Mouse (Mus musculus): ENCODE results near the gene Defa28. TPM values are rescaled to one million over a fixed set of nuclear protein-coding genes. Genes with fewer than 3 reads are reported as not detected.
"Not testable (repeated sequence)": the region's sequence is repeated elsewhere in the genome, so short reads cannot be mapped to it uniquely, and the experiment has no call there.

Gene Defa28
- not detected for total RNA-seq (2021)
- long read RNA-seq, experiment 1: 0 reads
- long read RNA-seq, experiment 2: 0 reads

- not testable (repeated sequence) for DNase-seq
These were observed at the start of gene Defa28 for GRCm38 (mm10) chr8:21582706-21583105. Defa28 (plus strand) TSS chr8:21583006.

GRCm38 (mm10) chr8:21565086-21565485 lies 17.7 kb upstream of the Defa28 start, which contains the start of gene Defa37:
Defa37 (plus strand) TSS chr8:21565386.
- DNase-seq: not testable (repeated sequence)

- not testable (repeated sequence) for DNase-seq
These were observed 11.6 kb downstream of the Defa28 start, which contains the start of gene Gm7861 for GRCm38 (mm10) chr8:21594408-21594807. Gm7861 (minus strand) TSS chr8:21594508.

GRCm38 (mm10) chr8:21617883-21618282 lies 35.1 kb downstream of the Defa28 start, which contains the start of gene Defa26:
Defa26 (plus strand) TSS chr8:21618183.
- not testable (repeated sequence) for DNase-seq

Other genes with a start within 250 kb of the Defa28 start
- not detected for gene Defa2, start 204.5 kb upstream of the Defa28 start, total RNA-seq (2021)
- gene Defa33, start 191.2 kb upstream of the Defa28 start, total RNA-seq (2021): not detected
- not detected for gene Defa36, start 155.6 kb upstream of the Defa28 start, total RNA-seq (2021)
- not detected for gene Gm7849, start 126.4 kb upstream of the Defa28 start, total RNA-seq (2021)
- gene Defa20, start 73.7 kb upstream of the Defa28 start, total RNA-seq (2021): not detected
- gene Defa32, start 54.0 kb upstream of the Defa28 start, total RNA-seq (2021): not detected
- not detected for gene Defa37, start 17.6 kb upstream of the Defa28 start, total RNA-seq (2021)
- gene Gm7861, start 11.5 kb downstream of the Defa28 start, total RNA-seq (2021): not detected
- not detected for gene Defa26, start 35.2 kb downstream of the Defa28 start, total RNA-seq (2021)
- not detected for gene Defa17, start 72.8 kb downstream of the Defa28 start, total RNA-seq (2021)
- not detected for gene Defa34, start 82.8 kb downstream of the Defa28 start, total RNA-seq (2021)
- not detected for gene AY761184, start 120.6 kb downstream of the Defa28 start, total RNA-seq (2021)
- not detected for gene Defa24, start 151.5 kb downstream of the Defa28 start, total RNA-seq (2021)
- gene Defb50, start 240.5 kb downstream of the Defa28 start, total RNA-seq (2021): not detected

All from gastrocnemius, postnatal 25 days (tissue).